Mouse (Mus musculus): ENCODE data around the gene Etfb.

- TF ChIP-seq CTCF (IDR thresholded peaks at IDR 0.05; ENCODE audit: low read depth, low read length): no peak
- no peak for TF ChIP-seq GATA1 (IDR thresholded peaks at IDR 0.05; ENCODE audit: borderline replicate concordance, low read length)
- no peak for TF ChIP-seq TAL1 (conservative IDR thresholded peaks at IDR 0.05; ENCODE audit: low read depth, low read length)
- TF ChIP-seq GATA2 (IDR thresholded peaks at IDR 0.05; ENCODE audit: borderline replicate concordance, low read depth, low read length): no peak
- no peak for TF ChIP-seq POLR2AphosphoS5 (IDR thresholded peaks at IDR 0.05; ENCODE audit: insufficient replicate concordance, low read depth, low read length)
These were observed 3.4 kb upstream of the Etfb start, which contains the start of gene Cldnd2 for GRCm38 (mm10) chr7:43440482-43440881.
